Mouse (Mus musculus) CH12.LX (cell line): ENCODE measurements around the gene Tspan13.

Experiments used
- KAT2A ChIP-seq: IDR thresholded peaks from 2 replicates; pipeline ENCODE4 v1.6.1; 2012; ENCODE audit warnings: low read length, improper control_type of control experiment, inconsistent platforms; ENCODE audit not compliant: insufficient replicate concordance
- NELFE ChIP-seq: IDR thresholded peaks from 2 replicates; pipeline ENCODE4 v1.6.1; 2011; ENCODE audit warnings: low read depth, low read length, improper control_type of control experiment
- ZKSCAN1 ChIP-seq: IDR thresholded peaks from 2 replicates; pipeline ENCODE4 v1.6.1; 2012; ENCODE audit warnings: low read depth, inconsistent platforms, low read length, improper control_type of control experiment, borderline replicate concordance

DNA sequence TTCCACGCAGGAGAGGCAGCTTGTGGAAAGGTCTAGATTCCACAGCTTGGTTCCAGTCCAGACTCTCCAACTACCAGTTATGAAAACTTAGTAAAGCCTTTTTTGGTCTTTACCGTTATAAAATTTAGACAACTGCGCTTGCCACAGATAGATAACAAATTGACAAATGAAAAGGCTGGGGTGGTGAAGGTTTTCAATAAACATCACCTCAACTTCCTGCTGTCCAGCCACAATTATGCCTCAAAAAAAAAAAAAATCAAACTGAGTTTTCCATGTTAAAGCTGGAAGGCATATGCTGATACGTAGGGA is 1.1 kb downstream of the Tspan13 start:
- TF ChIP-seq ZKSCAN1 = no peak
- no peak for TF ChIP-seq NELFE
- TF ChIP-seq KAT2A = no peak
